Mouse (Mus musculus) ES-E14 (cell line): Measurements from ENCODE around the gene Trpm3. TPM values are rescaled to one million over a fixed set of nuclear protein-coding genes. Genes with fewer than 3 reads are reported as not detected.

Experiments
- DNase-seq: peaks from one replicate; pipeline ENCODE4 v3.0.0-alpha.2; 2013; ENCODE audit warnings: low read depth, low spot score
- H3K27ac ChIP-seq: 2 replicates; pipeline ENCODE4 v1.5.1; 2012; ENCODE audit warnings: low read depth, mild to moderate bottlenecking, low read length, moderate library complexity, mixed read lengths; ENCODE audit not compliant: poor library complexity, insufficient read depth, severe bottlenecking
- H3K36me3 ChIP-seq: 2 replicates; pipeline ENCODE4 v1.6.1; 2012; ENCODE audit warnings: mild to moderate bottlenecking, low read length, moderate library complexity, mixed read lengths; ENCODE audit not compliant: control insufficient read depth, poor library complexity, insufficient read depth, severe bottlenecking
- H3K4me1 ChIP-seq, 2 experiments: fragments of 150-350 bp in 1 of 2; sonication (generic) in 1 of 2; 2 replicates each; pipeline ENCODE4 v1.6.1; 2012; ENCODE audit warnings: low read length in 2 of 2, mild to moderate bottlenecking in 1 of 2, mixed read lengths in 1 of 2; ENCODE audit not compliant: control insufficient read depth in 2 of 2, insufficient read depth in 2 of 2, poor library complexity in 1 of 2
- H3K4me3 ChIP-seq, 2 experiments: fragments of 150-350 bp in 1 of 2; sonication (generic) in 1 of 2; 2 replicates each; pipeline ENCODE4 v1.5.1; 2012; ENCODE audit warnings: low read length in 2 of 2, low read depth in 1 of 2, mild to moderate bottlenecking in 1 of 2, mixed read lengths in 1 of 2; ENCODE audit not compliant: insufficient read depth in 1 of 2, poor library complexity in 1 of 2, severe bottlenecking in 1 of 2
- H3K9ac ChIP-seq: 2 replicates; pipeline ENCODE4 v1.6.1; 2012; ENCODE audit warnings: low read depth, mild to moderate bottlenecking, low read length, mixed read lengths; ENCODE audit not compliant: poor library complexity, insufficient read depth, severe bottlenecking
- H3K9me3 ChIP-seq: fragments of 150-350 bp; sonication (generic); 2 replicates; pipeline ENCODE4 v1.6.1; 2012; ENCODE audit warnings: low read depth, mild to moderate bottlenecking, low read length; ENCODE audit not compliant: control insufficient read depth, insufficient read depth
- CHD2 ChIP-seq: IDR thresholded peaks from 2 replicates; pipeline ENCODE4 v1.6.1; 2014; ENCODE audit warnings: mild to moderate bottlenecking, low read depth, low read length, inconsistent platforms
- HCFC1 ChIP-seq: IDR thresholded peaks from 2 replicates; pipeline ENCODE4 v1.6.1; 2012; ENCODE audit warnings: low read length, inconsistent platforms, borderline replicate concordance; ENCODE audit not compliant: insufficient read depth
- MAFK ChIP-seq: IDR thresholded peaks from 2 replicates; pipeline ENCODE4 v1.6.1; 2014; ENCODE audit warnings: mild to moderate bottlenecking, low read depth, low read length, inconsistent platforms; ENCODE audit not compliant: insufficient read depth
- ZC3H11A ChIP-seq: IDR thresholded peaks from 2 replicates; pipeline ENCODE4 v1.6.1; 2012; ENCODE audit warnings: low read depth, mild to moderate bottlenecking, inconsistent platforms, low read length, borderline replicate concordance
- ZNF384 ChIP-seq: IDR thresholded peaks from 2 replicates; pipeline ENCODE4 v1.6.1; 2012; ENCODE audit warnings: low read depth, low read length, inconsistent platforms
- in situ Hi-C, 2 experiments: fragments of 600-800 bp; cut with MboI; formaldehyde crosslinking; loops; one replicate each; pipeline ENCODE4 v1.15.1; 2025; ENCODE audit warnings: low sequenced_read_pairs in 2 of 2, inconsistent platforms in 1 of 2; ENCODE audit not compliant: unreplicated experiment in 2 of 2
- total RNA-seq: library from RNA; depleted of rRNA; stranded (reverse); fragments of 300-350 nt; gene quantifications from 2 replicates; pipeline ENCODE4 v1.2.3, GENCODE M21; 2012

Gene Trpm3
- total RNA-seq, 1 experiment, result 0.22 TPM

DNA sequence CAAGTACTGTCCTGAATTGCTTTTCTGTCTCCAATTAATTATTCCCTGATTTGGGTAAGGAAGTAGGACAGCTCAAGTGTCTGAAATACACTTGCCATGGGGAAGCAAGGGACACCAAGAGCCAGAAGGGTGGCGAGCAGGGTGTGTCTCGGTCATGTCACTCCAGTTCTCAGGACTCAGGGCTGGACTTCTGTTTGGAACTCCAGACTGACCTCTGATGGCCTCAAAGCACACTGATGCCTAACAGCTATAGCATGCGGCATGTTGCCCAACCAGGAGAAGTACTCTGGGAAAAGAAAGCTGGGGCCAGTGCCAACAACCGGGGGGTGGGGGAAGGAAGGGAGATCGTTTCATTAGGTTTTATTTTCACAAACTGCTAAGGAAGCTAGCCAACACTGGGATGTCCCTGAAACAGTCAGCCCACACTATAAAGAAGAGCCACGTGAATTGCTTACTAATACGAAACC, 791.6 kb downstream of the Trpm3 start:
- Histone ChIP-seq H3K4me1 (no peaks in the 10 kb centered on the region), H3K9ac (no peak overlapping the region), H3K27ac (no peak overlapping the region), H3K36me3 (no peaks in the 10 kb centered on the region), H3K4me3 (no peak overlapping the region), H3K9me3 (no peaks in the 10 kb centered on the region)
- in situ Hi-C loops, result no loop called here
- TF ChIP-seq ZC3H11A (no peak), MAFK (no peak), CHD2 (no peak), ZNF384 (no peak), HCFC1 (no peak)
- no peak for DNase-seq

DNA sequence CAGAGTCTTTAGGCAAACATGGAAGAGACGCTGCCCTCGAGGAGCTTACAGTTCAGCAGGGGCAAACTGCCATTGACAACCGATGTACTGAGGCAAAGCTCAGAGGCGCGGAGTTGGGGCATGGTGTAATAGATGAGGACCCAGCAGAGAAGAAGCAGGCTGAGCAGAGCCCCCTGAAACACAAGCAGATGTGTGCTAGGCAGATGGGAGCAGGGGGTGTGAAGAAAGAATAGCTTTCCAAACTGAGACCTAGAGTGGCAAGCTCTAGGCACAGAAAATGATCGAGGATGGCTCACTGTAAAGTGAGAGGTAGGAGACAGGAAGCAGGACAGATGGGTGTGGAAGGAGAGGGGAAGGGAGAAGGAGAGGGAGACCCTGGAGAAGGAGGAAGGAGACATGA, 792.2 kb downstream of the Trpm3 start:
- DNase-seq, result no peak
- TF ChIP-seq ZNF384 (no peak), ZC3H11A (no peak), MAFK (no peak)
- no peaks in the 10 kb centered on the region for H3K36me3 ChIP-seq
- in situ Hi-C loops, result no loop called here
- no peak overlapping the region for H3K9ac ChIP-seq
- no peak overlapping the region for H3K4me3 ChIP-seq
- no peaks in the 10 kb centered on the region for H3K4me1 ChIP-seq
- no peak overlapping the region for H3K27ac ChIP-seq
- H3K9me3 ChIP-seq, result no peaks in the 10 kb centered on the region

DNA sequence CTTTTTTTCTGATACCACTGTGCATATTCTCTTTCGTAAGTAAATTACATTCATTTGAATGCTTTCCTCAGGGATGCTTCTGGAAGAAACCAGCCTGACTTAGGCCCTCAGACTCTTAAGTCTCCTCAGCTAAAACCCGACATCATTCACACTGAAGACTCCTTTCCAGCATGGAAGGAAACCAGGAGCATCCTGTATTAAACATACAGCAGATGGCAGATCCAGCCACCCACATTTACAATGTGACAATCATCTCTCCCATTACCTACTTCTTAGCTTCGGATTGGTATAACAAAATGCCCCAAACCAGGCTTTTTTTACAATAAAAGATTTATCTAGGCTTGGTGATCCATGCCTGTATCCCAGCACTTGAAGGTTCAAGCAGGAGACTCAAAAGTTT, 796.2 kb downstream of the Trpm3 start:
- Histone ChIP-seq H3K4me3 (no peak overlapping the region), H3K9me3 (no peaks in the 10 kb centered on the region), H3K4me1 (no peaks in the 10 kb centered on the region), H3K27ac (no peak overlapping the region), H3K9ac (no peak overlapping the region), H3K36me3 (no peaks in the 10 kb centered on the region)
- in situ Hi-C loops, result no loop called here
- no peak for TF ChIP-seq ZC3H11A
- no peak for TF ChIP-seq MAFK
- no peak for TF ChIP-seq ZNF384
- no peak for TF ChIP-seq CHD2
- TF ChIP-seq HCFC1, result no peak
- no peak for DNase-seq

DNA sequence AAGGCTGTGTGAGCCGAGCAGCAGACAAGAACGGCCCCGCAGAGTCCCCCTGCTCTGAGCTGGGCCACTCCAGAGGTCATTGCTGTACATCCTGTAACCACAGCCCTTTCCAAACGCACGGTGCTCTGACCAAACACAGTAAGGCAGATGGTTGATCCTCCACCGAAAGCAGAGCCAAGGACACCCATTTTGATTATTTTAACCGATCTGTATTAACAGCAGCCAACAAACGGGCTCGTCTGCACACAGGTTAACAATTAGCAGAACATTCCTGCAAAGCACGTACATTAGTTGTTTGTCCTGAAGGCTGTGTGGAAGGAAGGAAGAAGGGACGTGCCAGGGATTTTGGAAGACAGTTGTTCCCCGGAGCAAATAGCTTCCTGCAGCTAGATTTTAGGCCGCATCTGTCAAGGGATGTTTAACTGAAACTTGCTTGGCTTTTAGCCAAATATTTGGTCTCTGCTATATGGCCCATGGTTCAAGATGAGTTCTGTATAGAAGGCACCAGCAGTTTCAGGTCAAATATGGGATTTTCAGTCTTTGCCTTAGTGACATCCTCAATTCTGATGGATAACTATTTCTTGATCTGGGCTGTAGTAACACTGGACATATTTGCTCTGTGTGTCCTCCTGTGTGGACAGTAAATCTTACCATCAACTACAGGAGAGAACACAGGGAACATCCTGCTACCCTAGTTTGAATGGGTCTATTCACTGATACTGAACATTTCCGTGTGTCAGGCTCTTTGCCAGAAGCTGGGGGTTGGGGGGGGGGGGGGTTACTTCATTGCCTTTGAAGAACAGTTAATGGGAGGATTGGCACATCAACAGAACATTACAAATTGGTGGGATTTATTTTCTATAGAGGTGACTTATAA, 800.2 kb downstream of the Trpm3 start:
- H3K27ac ChIP-seq, result no peak overlapping the region
- no peak for DNase-seq
- TF ChIP-seq HCFC1 (no peak), CHD2 (no peak), ZNF384 (no peak), ZC3H11A (no peak), MAFK (no peak)
- no peak overlapping the region for H3K9ac ChIP-seq
- no peak overlapping the region for H3K4me3 ChIP-seq
- H3K36me3 ChIP-seq, result no peaks in the 10 kb centered on the region
- no peaks in the 10 kb centered on the region for H3K4me1 ChIP-seq
- H3K9me3 ChIP-seq, result no peaks in the 10 kb centered on the region
- in situ Hi-C loops, result no loop called here
